Mouse (Mus musculus) fibroblast of lung, adult 2 months (primary cell): ENCODE measurements at regions not wholly inside any gene's neighbourhood (a gene's known extent, or its start where the extent isn't known, plus 50 kb on each side); places are given as distances from the start of the nearest gene placed in this dataset.

Experiments
- DNase-seq: peaks from one replicate; pipeline ENCODE4 v3.0.0-alpha.2; 2011; ENCODE audit warnings: low read depth

DNA sequence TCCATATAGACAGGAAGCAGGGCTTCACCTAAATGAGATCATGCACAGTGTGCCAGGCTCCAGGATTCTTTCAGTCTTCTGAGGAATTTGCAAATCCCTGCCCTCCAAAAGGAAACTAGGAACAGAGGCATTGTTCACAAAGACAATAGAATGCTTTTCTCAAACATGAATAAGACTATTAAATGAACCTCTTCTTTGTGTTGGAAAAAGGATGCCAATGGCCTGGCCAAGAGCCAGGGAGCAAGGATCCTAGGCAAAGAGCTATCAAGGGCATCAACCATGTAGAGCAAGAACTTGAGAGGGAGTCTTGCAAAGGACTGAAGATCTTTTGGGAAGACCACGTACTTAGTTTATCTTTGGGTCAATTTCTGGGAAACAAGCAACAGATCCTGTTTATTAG lies 415.4 kb downstream of the Mtx2 start:
- no peak for DNase-seq

DNA sequence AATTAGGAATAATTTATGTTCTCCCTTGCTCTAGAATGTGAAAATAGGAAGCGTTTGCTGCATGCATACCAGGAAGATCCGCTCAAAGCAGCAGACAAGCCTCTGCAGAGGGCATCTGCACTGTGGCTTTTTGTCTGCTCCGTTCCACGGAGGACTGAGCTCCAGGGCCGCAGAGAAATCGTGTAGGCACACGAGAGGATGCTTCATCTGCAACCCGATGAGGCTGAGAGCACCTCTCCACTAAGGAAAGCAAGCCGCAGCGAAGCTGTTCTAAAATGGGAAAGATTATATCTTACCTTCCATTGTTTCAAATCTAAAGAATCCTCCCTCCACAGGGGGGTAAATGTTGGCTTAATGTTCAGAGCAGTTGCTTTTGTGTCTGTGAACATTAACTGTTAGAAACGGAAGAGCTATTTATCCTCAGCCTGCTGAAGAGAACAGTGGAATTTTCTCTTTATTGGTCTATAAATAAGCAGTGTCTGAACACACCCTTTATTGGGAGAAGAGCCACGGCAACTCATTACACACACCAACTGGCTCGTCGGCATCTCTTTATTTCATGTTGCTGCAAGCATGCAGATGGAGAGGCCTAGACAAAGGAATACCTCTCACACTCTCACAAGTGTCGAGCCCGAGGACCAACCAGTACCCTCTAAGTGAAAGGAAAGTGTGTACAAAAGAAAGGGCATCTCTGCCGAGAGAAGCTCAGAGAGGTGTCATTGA lies 414.6 kb upstream of the Hnrnpa3 start:
- no peak for DNase-seq

DNA sequence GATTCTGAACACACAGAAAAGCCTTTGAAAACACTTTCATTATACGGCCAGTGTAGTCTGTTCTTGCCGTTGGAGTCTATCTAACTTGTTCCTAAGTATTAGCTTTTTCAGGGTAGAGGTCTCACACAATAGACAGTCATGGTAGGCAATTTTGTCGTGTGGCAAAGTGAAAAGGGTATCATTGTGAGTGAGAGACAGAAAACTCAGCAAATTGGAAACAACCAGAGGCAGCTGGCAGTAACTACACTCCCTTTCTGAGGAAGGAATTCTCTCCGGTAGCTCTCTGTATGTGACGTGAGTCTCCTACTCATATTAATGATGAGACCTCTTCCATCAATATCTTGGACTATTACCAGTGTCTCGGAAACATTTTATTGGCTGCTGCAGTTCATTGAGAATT lies 413.8 kb upstream of the Hnrnpa3 start:
- no peak for DNase-seq

DNA sequence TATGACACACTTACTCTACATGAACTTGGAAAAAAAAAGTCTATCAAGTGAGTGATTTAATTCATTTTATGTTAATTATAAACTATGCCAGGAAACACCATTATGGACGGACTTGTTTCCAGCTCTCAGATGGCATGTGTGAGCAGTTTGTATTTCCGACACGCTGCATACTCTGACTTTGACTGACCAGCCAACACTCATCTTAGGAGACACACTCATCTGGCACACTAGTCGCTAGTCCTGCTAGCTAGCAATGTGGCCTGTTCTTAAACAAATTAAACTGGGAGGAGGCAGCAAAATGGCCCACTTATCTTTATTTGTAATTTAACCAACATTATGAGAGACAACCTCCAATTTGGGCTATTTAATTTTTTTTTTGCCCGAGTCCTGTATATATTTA lies 413.4 kb upstream of the Hnrnpa3 start:
- DNase-seq = no peak

DNA sequence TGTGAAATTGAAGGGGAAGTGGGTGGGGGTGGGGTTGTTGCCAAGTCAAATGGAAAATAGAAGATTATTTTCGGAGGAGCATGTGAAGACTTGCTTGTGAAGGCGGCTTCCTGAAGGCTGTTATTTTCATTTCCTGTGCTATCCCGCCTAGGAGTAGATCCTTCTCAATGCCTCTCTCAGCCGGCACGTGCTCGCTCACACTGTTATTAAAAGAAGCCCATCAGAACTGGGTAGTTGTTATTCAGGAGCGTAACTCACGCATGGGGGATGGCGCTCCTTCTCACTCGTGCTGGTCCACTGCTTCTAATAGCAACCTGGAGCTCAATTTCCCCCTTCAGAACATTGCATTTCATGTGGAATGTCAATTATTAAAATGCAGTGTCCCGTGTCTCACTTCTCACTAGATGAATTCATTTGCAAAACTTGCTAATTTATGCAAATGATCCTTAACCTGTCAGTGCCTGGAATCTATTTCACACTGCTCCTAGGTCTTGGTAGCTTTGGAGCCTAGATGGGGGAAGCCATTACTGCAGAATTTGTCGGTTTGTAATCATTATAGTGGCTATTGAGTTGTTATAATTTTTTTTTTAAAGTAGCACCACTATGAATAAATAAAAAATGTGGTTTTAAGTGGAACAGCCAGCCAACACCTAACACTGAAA lies 412.8 kb upstream of the Hnrnpa3 start:
- no peak for DNase-seq

DNA sequence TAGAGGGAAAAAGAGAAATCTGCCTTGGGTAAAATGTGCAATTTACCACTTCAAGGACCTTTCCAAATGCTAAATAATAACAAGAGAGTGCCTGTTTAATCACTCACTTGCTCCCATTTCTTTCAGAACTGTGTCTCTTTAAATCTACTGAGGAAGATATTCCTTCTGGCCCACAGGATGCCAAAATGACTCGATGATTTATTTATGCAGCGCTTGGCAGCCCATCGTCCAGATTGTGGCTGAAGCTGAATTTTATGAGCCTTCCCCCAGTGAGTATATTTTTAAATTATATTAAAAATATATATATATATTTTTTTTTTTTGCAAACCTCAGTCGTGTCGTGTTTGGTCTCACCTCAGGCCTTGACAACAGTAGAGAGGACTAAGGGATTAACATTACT lies 410.8 kb upstream of the Hnrnpa3 start:
- no peak for DNase-seq

DNA sequence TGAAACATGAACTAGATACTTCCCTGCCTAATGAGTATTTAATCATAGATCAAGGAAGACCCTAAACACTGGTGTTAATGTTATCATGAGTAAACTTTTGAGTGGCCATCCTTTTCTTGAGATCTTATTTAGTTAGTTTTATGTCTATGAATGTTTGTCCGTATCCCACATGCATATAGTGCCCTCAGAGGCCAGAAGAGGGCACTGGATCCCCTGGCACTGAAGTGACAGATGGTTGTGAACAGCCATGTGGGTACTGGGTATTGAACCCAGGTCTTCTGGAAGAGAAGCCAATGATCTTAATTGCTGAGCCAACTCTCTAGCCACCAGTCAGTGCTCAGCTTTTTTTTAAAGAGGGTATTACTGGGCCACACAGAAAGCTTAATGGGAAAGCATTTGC lies 408.6 kb upstream of the Hnrnpa3 start:
- no peak for DNase-seq

DNA sequence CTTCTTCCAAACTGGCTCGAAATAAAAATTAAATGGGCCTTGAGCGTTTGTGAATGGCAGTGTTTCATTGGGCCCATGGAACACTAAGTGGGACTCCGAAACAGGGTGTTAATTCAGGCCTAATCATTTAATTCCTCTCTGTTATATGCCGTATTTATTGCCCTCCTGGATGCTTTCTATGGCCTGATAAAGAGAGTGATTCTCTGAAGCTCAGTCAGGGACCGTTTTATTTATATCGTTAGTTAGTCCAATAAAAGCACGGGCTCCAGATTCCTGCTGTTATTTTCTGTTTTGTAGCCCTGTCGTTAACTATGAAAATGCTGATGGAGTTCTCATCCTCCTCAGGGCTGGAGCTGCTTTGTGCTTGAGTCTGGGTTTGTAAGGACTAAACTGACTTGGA lies 406.2 kb upstream of the Hnrnpa3 start:
- no peak for DNase-seq

DNA sequence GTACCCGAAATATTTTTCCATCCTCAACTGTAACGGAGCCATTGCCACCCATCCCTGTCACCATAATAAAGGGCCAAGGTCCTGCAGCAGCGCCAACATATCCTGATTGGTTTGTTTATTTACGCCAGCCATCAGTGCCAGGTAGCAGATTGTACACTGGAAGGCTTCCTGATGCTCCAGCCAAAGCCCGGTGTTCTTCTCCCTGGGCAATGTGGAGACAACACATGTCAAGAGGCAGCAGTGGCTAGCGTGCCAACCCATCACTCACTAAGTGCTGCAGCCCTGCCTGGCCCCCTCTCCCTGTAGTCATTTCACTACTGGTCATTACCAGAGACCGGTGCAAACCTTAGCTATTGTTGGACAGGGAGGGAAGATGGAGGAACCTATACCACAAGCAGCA lies 393.8 kb upstream of the Hnrnpa3 start:
- DNase-seq = no peak

DNA sequence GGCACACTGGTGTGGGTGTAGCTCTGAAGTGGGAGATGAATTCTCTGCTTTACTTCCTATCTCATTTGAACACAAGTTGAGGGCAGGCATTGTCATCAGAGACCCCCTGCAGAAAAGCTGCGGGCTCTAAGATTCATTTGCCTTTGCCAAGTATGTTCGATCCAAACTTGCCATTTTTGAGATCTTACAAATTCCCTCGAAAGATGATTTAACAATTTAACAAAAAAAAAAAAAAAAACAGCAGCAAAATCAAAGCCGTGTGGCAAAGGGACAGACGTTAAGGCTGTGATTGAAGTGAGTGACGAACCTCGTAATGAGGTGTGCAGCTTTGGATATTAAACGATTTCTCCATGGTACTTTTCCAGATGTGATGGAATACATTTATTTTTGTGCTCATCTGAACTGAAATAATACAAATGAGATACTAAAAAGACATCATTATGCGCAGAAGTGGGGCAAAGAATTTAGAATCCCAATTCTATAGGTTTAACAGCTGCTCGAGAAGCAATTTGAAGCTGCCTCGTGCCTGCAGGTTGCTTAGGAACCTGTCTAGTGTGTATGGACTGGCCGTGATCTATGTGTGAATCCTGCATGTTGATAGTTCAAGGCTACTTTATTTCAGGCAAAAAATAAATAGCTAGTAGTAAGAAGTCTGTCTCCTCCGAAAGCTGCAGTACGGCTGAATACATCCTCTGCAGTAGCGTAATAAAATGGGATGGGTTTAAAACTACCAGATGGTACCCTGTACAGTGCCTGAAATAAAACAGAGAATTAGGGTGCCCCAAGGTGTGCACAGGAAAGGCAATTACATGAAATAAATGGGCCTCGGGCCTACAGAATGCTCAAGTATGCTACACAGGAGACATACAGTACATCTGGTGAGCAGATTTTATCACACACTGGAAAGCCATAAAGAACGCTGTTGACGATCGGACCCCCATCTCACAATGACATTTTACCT lies 393.0 kb upstream of the Hnrnpa3 start:
- no peak for DNase-seq

DNA sequence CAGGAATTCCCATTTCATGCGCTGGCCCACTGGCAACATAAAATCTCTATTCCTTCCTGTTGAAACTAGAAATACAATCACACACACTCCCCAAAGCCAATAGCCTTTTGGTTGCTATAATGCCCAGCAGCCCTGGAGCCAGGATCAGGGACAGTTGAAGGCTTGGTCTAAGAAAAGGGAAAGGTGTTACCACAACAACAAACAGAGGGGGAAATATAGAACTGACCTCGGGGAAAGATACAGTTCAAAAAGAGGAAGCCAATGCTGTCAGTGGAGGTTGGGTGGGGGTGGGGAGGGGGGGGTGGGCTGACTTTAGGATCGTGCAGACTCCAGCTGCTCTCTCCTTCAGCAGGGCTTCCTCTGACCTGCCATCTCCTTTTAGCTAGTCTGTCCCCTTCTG lies 391.1 kb upstream of the Hnrnpa3 start:
- DNase-seq = no peak

DNA sequence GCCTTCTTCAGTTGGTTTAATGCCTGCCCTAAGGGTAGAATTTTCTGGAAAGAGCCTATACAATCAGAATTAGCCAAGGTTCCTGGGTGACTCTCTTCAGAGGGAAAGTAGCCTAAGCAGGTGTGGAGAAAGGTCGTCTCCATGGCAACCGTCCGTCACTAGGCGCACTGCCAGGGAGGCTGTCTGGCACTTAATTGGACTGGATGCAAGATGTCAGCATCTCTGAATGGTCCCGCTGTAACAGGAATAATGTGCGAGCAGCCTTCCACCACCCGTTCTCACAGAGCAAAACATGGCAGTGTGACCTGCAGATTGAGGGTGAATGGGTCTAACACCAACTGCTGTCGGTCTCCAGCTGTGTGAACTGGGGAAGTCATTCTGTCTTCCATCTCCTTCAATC lies 389.6 kb upstream of the Hnrnpa3 start:
- DNase-seq = no peak

DNA sequence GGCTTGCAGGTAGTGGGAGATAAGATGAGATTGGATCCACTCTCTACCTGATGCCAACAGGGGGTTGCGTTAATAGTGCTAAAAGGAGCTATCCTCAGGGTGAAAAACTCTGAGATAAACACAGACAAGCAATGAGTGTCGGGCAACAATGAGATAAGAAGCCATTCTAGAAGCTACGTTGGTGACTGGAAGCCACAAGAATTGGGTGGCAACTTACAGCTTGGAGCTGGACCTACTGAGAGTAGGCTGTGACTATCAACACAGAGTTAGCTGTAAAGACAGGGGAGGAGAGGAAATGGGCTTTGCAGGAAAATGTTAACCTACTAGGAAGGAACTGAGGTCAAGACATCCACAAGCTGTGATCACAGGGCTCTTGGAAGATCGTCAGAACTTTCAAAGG lies 388.9 kb upstream of the Hnrnpa3 start:
- DNase-seq = no peak

DNA sequence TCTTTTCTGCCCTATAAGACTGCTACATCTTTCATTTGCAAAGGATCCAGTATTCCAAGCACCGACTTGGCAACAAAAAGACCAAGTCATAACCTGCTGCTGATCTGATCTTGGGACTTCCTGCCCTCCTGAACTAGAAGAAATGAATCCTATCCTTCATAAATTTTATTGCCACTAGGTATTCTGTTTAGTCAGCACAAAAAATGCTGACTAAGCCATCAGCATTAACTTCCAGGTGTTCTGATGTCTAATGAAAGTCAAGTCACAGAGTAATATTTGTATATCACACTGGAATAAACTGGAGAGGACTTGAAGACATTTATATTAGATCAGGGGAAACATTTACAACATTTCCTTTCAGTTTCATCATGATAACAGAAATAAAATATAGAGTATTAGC lies 371.2 kb upstream of the Hnrnpa3 start:
- no peak for DNase-seq

DNA sequence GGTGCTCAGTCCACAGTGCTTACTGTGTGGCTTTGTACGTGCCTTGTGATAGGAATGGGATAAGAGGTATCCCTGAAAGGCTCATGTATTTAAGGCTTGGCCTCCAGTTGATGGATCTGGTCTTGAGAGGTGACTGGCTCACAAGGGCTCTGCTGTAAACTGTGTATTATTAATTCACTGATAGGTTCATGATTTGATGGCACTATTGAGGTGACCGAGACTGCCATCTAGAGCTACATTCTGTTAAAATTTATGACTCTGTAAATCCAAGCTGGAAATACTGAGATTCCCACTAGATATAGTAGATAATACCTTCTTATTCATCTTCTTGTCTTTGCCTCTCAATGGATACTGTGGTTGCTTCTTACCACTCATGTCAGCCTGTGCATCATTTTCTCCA lies 367.4 kb upstream of the Hnrnpa3 start:
- DNase-seq = no peak

DNA sequence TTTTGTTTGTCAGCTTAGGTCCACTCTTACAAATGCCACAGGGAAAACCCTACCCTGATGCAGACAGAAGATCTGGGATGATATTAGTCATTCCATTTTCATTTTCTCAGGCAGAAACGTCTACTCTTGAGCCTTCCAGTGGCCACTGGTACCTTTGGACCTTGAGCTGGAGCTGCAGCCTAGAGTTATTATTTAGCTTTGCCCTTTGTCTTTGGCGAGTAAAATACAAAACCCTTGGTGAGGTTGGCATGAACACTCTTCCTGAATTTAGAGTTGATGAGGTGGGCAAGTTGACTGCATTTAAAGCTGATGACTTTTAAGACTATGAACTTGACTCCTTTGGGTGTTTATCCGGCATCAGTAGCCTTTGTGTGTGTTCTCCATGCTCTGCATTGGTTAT lies 352.2 kb upstream of the Hnrnpa3 start:
- DNase-seq = no peak

DNA sequence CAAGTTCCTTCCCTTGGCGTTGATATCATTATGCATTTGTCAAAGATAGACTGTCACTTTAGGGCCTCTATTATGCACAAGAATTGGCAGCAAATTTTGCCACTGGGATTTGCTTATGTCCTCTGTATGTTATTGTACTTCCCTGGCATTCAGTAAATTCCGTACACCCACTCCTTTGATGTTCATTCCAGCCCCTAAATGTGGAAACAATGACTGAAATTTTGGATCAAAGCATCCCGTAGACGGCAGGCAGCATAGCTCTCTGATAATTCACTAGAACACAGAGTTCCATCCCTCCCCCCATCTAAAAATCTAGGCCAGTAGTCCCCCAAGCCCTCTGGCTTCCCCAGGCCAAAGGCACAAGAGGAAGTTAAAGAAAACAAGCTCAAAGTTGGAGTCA lies 347.9 kb upstream of the Hnrnpa3 start:
- DNase-seq = no peak

DNA sequence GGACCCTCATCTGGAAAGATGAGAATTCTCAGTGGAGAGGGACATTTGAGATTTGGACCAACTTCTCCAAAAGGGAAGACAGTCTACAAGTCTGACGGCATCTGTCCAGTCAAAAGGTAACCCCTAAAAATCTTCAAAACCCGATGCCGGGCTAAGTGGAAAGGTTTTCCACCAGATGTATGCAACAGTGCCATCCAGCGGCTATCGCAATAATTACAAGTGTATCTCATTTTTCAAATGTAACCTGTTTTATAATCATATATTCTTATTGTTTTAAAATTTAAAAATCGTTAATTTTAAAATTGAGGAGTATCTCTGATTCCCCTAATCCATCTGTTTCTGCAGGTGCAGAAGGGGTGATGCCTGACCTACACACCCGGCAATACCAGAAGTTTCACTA lies 346.8 kb upstream of the Hnrnpa3 start:
- no peak for DNase-seq

DNA sequence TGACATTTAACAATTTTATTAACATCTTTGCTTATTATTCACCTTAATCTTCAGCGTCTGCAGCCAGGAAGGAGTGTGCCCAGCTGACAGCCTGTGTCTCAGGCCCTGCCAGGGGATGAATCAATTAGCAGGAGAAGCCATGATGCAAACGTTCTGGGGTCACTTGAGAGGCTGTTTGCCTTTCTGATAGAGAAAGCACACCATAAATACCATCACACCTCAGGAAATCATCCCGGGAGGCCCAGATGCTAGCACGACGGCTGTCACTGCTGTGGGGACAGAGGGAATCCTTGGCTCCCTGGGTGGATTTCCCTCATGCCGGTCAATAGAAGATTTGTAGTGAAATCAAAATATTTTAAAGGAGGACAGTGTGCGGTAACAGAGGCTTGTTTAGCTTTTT lies 343.7 kb upstream of the Hnrnpa3 start:
- no peak for DNase-seq

DNA sequence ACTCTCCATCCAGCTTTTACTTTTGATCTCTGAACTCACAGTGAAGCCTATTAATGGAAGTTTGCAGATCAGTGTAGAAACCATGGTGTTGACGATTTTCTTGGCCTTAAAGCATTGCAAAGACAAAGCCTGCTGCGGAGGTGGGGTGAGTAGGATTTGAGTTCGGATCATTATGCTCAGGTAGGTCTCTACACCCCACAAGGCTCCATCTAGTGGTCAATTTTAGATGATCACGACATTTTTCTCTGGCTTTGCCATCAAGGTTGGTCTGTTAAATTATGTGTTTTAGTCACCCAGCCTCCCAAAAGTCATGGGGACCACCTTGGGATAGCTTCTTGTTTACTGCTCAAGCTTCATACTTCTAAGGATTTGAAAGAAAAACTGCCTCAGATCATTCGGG lies 340.9 kb upstream of the Hnrnpa3 start:
- DNase-seq = no peak

DNA sequence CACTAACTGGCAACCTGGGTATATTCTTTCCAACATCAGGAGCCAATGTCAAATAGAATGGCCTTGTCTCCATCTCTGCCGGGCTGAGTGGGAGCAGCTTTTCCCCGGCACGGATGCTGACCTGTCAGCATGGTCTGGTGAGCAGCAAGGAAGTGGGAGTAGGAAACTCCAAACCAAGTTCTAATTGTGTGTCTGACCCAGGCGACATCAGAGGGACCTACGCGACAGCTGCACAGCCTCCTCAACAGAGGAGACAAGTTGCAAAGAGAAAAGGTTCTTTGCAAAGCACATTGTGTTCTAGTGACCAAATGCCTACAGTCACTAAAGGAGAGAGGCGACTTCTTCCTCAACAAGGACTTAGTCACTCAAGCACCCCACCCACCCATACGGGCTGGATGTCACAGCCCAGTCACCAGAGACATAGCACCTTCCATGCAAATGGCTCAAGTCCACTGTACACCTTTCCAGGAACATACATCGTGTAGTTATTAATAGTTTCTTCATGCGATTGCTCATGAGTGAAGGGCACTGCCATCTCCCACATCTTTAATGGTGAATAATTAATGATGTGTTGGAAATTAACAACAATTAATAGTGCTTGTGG lies 334.8 kb upstream of the Hnrnpa3 start:
- no peak for DNase-seq

DNA sequence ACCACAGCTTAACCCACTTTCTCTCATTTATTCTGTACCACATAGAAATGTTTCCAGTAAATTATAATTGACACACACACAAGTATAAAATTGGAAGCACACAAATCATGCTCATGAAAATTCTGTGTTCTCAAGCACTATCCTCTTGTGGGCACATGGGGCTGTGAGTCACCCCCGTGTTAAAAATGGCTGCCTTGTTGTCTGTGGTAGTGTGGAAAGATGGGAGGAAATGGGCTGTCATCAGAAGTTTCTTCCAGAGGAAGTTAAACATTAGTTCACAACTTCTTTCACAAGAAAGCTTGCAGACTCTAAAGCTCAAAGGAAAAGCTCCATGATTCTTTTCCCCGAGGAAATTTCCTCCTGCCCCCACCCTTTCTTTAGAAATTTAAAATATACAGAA lies 329.5 kb upstream of the Hnrnpa3 start:
- peak; percentile 18 for DNase-seq

DNA sequence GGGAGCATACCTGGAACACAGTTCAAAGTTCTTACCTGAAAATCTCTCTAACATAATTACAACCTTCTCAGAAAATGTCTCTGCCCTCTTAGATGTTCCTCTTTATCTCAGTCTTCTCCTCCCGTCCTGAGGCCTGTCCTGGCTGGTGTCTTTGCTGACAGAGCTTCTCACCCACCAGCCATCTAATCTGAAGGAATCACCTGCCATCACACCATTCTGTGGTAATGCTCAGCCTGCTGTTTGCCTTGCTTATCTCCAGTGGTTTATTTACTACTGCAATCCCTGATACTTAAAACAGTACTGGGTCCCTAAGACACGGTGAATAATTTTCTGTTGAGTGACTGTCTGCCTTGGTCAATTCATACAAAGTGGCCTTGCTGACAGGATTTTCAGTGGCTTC lies 317.8 kb upstream of the Hnrnpa3 start:
- no peak for DNase-seq
